Mouse (Mus musculus) layer of hippocampus, adult 2 months (tissue): ENCODE data around the gene Wnk2. TPM values are rescaled to one million over a fixed set of nuclear protein-coding genes. Genes with fewer than 3 reads are reported as not detected.

Experiments used
- DNase-seq, 2 experiments: peaks; one replicate each; pipeline ENCODE4 v3.0.0; 2022; ENCODE audit warnings: low spot score in 2 of 2
- H3K27ac ChIP-seq: fragments of 200-600 bp; 2 replicates; pipeline ENCODE4 v1.8.1; 2022
- H3K4me3 ChIP-seq: fragments of 200-600 bp; 2 replicates; pipeline ENCODE4 v1.8.1; 2022; ENCODE audit warnings: mild to moderate bottlenecking
- CTCF ChIP-seq: fragments of 200-600 bp; conservative IDR thresholded peaks from 2 replicates; pipeline ENCODE4 v1.8.1; 2022; ENCODE audit warnings: antibody characterized with exemption, mild to moderate bottlenecking, moderate library complexity
- total RNA-seq, 2 experiments: library from RNA; stranded (reverse); gene quantifications; 2 replicates each; pipeline ENCODE4 v1.2.3; 2021

Gene Wnk2
- total RNA-seq, 2 experiments from 2014 or later: 99.2 to 101 TPM

DNA sequence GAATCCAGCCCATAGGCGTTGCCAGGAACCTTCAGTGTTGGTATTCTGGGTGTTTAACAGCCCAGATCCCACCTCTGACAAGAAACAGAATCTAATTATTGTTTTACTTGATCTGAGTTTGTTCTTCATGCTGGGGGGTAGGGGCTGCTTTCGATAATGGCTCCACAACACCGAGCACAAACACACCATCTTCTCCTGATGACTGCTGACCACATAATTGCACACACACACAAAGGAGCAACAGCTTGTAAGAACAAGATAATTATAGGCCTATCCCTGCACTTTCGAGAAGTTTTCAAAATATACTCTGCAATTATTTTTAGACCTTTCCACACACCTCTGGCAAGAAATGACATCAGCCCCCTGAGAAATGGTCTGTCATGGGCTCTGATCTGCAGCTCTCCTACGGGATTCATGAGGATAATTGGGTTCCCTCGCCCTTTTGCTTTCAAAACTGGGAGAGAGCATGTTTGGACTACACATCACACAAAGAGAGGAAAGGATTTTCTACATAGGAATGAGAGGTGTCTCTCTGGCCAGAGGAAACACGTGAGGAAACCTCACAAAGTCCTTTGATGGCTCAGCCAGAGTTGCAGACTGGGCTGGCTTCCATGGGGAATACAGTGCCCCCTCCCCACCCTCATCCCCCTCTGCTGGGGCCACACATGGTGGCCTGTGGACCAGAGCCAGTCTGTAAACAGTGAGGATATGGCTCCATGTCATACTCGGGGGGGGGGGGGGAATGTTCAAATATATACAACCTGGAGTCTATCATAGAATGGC lies 118.9 kb downstream of the Wnk2 start:
- TF ChIP-seq CTCF: no peak
- DNase-seq: no peak
- no peak overlapping the region for H3K27ac ChIP-seq
- H3K4me3 ChIP-seq: no peak overlapping the region

- DNase-seq: no peak
- no peak for TF ChIP-seq CTCF
- H3K4me3 ChIP-seq: no peak overlapping the region
- H3K27ac ChIP-seq: no peak overlapping the region
Measured at GRCm38 (mm10) chr13:49027057-49027456, 120.8 kb downstream of the Wnk2 start.

DNA sequence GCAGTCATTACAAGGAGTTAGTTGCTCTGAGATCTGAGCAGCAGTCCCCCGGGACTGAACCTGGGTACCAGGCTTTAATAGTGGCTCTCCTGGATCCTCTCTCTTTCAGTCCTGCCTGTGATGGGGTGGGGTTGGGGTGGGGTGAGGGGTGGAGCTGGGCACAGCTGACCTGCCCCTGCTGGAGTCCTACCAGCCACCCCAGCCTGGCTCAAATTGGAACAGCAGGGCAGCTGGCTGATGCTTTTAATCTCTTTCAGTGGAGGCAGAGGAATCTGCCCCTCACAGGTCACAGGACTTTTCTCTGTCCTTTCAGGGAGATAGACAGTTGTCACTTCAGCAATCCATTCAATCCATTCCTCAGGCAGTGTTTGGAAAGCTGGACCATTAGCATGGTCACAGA lies 122.3 kb downstream of the Wnk2 start:
- no peak overlapping the region for H3K27ac ChIP-seq
- no peak for TF ChIP-seq CTCF
- DNase-seq: no peak
- H3K4me3 ChIP-seq: no peak overlapping the region

GRCm38 (mm10) chr13:49024763-49025162 lies 123.1 kb downstream of the Wnk2 start:
- H3K27ac ChIP-seq: no peak overlapping the region

DNA sequence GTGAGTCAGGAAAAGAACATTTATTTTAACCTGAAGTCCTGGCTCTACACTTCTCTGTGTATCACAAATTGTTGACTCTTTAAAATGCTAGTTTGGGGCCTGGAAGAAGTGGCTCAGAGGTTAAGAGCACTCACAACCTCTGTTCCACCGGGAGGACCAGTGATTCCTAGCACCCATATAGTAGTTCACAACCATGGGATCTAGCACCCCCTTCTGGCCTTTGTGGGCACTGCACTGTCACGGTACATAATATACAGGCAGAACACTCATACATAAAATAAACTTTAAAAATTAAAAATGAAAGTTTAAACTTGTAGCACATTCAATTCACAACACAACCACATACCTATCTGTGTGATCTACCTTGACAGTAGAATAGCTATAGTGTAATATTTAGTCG lies 126.1 kb downstream of the Wnk2 start:
- H3K27ac ChIP-seq: no peak overlapping the region
- no peak overlapping the region for H3K4me3 ChIP-seq
- TF ChIP-seq CTCF: peak; percentile 74
- no peak for DNase-seq

More at GRCm38 (mm10) chr13:49024763-49025162, 123.1 kb downstream of the Wnk2 start:
- DNase-seq: no peak
- no peak overlapping the region for H3K4me3 ChIP-seq
- TF ChIP-seq CTCF: no peak

DNA sequence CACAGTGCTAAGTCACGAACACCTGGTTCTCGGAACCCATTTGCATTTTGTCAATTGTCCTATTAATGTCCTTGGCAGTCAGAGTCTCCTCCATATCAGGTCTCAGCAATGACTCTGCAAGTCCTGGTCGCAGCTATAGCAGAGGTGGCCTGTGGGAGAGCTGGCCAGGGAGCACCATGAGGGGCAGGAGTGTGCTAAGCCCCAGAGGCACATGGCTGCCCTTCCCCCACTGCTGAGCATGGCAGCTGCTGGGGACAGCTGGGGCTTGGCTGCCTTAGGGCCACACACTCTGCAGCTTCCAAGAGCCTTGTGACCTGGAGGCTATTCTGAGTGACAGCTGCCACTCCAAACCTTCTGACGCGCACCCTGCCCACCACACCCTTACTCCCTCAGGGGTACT lies 127.7 kb downstream of the Wnk2 start:
- DNase-seq: peak in 1 of 2 experiments; percentile 25
- H3K4me3 ChIP-seq: no peak overlapping the region
- no peak overlapping the region for H3K27ac ChIP-seq
- TF ChIP-seq CTCF: no peak

DNA sequence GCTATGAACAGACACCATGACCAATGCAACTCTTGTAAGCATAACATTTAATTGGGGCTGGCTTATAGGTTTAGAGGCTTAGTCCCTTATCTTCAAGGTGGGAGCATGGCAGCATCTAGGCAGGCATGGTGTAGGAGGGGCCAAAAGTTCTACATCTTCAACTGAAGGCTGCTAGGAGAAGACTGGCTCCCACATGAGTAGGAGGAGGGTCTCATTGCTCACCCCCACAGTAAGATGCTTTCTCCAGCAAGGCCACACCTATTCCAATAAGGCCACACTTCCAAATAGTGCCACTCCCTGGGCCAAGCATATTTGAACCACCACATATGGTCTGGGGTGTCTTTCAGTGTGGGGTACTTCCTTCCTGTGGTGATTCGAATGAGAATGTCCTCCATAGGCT lies 130.4 kb downstream of the Wnk2 start:
- TF ChIP-seq CTCF: no peak
- H3K27ac ChIP-seq: peak overlapping the region; percentile 98
- no peak overlapping the region for H3K4me3 ChIP-seq
- no peak for DNase-seq

DNA sequence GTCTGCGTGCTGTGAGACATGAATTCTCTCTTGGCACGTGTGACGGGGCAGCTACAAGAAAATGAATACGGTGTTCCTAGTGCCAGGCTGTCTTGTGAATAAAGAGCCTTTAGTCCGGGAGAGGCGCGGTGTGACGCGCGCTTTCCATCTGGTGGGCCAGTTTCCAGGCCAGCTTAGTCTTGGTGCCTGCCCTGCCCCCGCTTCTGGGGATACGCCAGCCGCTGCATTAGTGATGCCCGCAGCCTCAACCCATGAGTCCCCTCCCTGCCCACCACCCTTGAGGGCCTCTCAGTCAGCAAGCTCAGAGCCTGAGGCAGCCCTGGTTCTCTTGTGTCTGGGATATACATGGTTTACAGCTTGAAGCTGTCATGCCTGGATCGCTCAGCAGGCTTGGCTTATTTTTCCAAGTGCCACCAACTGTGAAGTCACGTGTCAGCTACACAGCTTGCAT lies 131.5 kb downstream of the Wnk2 start:
- H3K27ac ChIP-seq: peak overlapping the region; percentile 98
- peak overlapping the region; percentile 52 for H3K4me3 ChIP-seq
- 0 out of 2 replicates have a peak, but pooled peaks have one; percentile 29 for TF ChIP-seq CTCF
- peak; percentile 85 to 92 for DNase-seq

GRCm38 (mm10) chr13:49015366-49016306 lies 132.2 kb downstream of the Wnk2 start:
- peak overlapping the region; percentile 52 for H3K4me3 ChIP-seq
- no peak for DNase-seq

GRCm38 (mm10) chr13:49013206-49013794 lies 134.5 kb downstream of the Wnk2 start:
- Histone ChIP-seq H3K4me3 (no peak overlapping the region), H3K27ac (no peak overlapping the region)
- DNase-seq: no peak
- TF ChIP-seq CTCF: no peak

More at GRCm38 (mm10) chr13:49015366-49016306, 132.2 kb downstream of the Wnk2 start:
- peak overlapping the region; percentile 98 for H3K27ac ChIP-seq
- peak; percentile 48 for TF ChIP-seq CTCF

- Histone ChIP-seq H3K27ac (peak overlapping the region; percentile 48; the same call in 1 of the 2 replicates), H3K4me3 (no peak overlapping the region)
- DNase-seq: no peak
- no peak for TF ChIP-seq CTCF
Measured at GRCm38 (mm10) chr13:49001691-49002090, 146.1 kb downstream of the Wnk2 start.

- TF ChIP-seq CTCF: peak; percentile 84
- peak; percentile 65 to 73 for DNase-seq
- H3K4me3 ChIP-seq: no peak overlapping the region
- no peak overlapping the region for H3K27ac ChIP-seq
Measured at GRCm38 (mm10) chr13:48998591-48998990, 149.2 kb downstream of the Wnk2 start.
